Comparison of ENCODE assay signal across 12 mouse cellular contexts in the genomic region with DNA sequence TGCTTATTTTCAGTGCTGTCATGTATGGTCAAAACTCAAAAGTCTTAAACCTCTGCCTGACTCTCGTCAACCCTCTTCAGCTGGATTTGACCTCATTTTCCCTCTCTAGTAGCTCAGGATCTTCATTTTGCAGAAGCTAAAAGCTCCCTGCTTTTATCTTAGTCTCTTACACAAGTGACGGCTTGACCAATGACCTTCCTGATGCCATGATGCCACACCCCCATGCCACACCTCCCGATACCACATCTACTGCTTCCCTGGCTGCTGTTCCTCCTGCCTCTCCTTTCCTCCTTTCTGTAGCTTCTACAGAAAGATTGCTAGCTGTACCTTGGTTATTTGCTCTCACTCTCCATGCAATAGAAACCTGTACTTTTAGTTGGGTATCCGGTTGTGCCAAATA. TPM values are rescaled to one million over a fixed set of nuclear protein-coding genes. Genes with fewer than 3 reads are reported as not detected.
DNase-seq lines count a peak whose midpoint lies in the region; ATAC-seq lines count a peak whose summit lies in the region.
"Had no signal": no experiment of that assay in that cellular context is flagged by ENCODE, and none has a peak within 500 bp of the region (broad histone marks: within the 10 kb centered on the region; RNA-seq: fewer than 3 reads in every experiment).

No protein-coding gene starts in this region.

- DNase-seq in heart, adult 11 months, result no peak
- no peak for DNase-seq in right cerebral cortex, postnatal 14 days
- DNase-seq in layer of hippocampus, postnatal 25 days (ENCODE audit: extremely low spot score in 1 of 2, low spot score in 1 of 2), result no peak
- no peak for DNase-seq in ovary, adult 18-20 months (ENCODE audit: low spot score)
- DNase-seq: thymus, adult 18-20 months had no signal

- ATAC-seq in heart, embryonic 12.5 days (ENCODE audit: insufficient number of reproducible peaks, low FRiP score), result no peak
- ATAC-seq in liver, embryonic 12.5 days, result peak; percentile 77
- peak; percentile 86 for ATAC-seq in megakaryocyte progenitor cell, adult 5-6 weeks (replicated peaks; ENCODE audit: poor library complexity)
- ATAC-seq: forebrain, embryonic 13.5 days; hindbrain, embryonic 16.5 days had no signal

- no peak overlapping the region for H3K4me3 ChIP-seq in heart, embryonic 12.5 days
- no peak overlapping the region for H3K4me3 ChIP-seq in brown adipose tissue, adult 24 weeks (ENCODE audit: insufficient read depth, low read depth, low read length)
- H3K4me3 ChIP-seq in liver, embryonic 12.5 days, result peak overlapping the region; percentile 30
- H3K4me3 ChIP-seq: forebrain, embryonic 13.5 days had no signal

- no peak overlapping the region for H3K9ac ChIP-seq in heart, embryonic 12.5 days
- H3K9ac ChIP-seq in liver, embryonic 12.5 days, result no peak overlapping the region; the same call in 1 of the 2 replicates
- H3K9ac ChIP-seq: forebrain, embryonic 13.5 days had no signal

- 0 out of 2 replicates have a peak overlapping the region, but pooled peaks have one; percentile 31 for H3K4me2 ChIP-seq in heart, embryonic 12.5 days
- H3K4me2 ChIP-seq in liver, embryonic 12.5 days, result peak overlapping the region; percentile 59
- H3K4me2 ChIP-seq: forebrain, embryonic 13.5 days had no signal

- no peaks in the 10 kb centered on the region for H3K9me3 ChIP-seq in heart, embryonic 12.5 days (replicated peaks)
- H3K9me3 ChIP-seq in liver, embryonic 12.5 days (replicated peaks), result no peaks in the 10 kb centered on the region
- H3K9me3 ChIP-seq: forebrain, embryonic 13.5 days had no signal

- 44% methylated on average over 4 of the region's 4 CpGs for WGBS in heart, embryonic 12.5 days
- 22% methylated on average over 4 of the region's 4 CpGs for WGBS in liver, embryonic 12.5 days (ENCODE audit: insufficient replicate concordance)

- peaks cover 4% of the 10 kb centered on the region; the same call in 1 of the 2 replicates for H3K4me1 ChIP-seq in heart, embryonic 12.5 days (replicated peaks)
- H3K4me1 ChIP-seq in brown adipose tissue, adult 24 weeks (ENCODE audit: control insufficient read depth, insufficient read depth, insufficient read length, low read length), result peaks cover 3% of the 10 kb centered on the region; the same call in 1 of the 2 replicates
- H3K4me1 ChIP-seq in liver, embryonic 12.5 days, result peaks cover 43% of the 10 kb centered on the region
- H3K4me1 ChIP-seq: forebrain, embryonic 13.5 days had no signal

- no peak overlapping the region for H3K27ac ChIP-seq in heart, embryonic 12.5 days (ENCODE audit: poor library complexity, severe bottlenecking)
- peak overlapping the region; percentile 15 for H3K27ac ChIP-seq in brown adipose tissue, adult 24 weeks (replicated peaks; ENCODE audit: low read depth, low read length)
- H3K27ac ChIP-seq in liver, embryonic 12.5 days, result peak overlapping the region; percentile 46; the same call in 1 of the 2 replicates
- H3K27ac ChIP-seq: forebrain, embryonic 13.5 days had no signal

- peaks cover 22% of the 10 kb centered on the region for H3K36me3 ChIP-seq in heart, embryonic 12.5 days
- peaks cover 21% of the 10 kb centered on the region for H3K36me3 ChIP-seq in liver, embryonic 12.5 days

- no peaks in the 10 kb centered on the region for H3K27me3 ChIP-seq in heart, embryonic 12.5 days (replicated peaks)
- H3K27me3 ChIP-seq in liver, embryonic 12.5 days (replicated peaks), result no peaks in the 10 kb centered on the region
- H3K27me3 ChIP-seq: forebrain, embryonic 13.5 days had no signal

RNA-seq across cellular contexts. Expression of gene Fam102b, which starts 29.6 kb away (rescaled TPM):
- 7.4 and 8.3 TPM in 2 replicates for polyA plus RNA-seq in heart, embryonic 12.5 days (2016; fragmentation: Nextera tagmentation; extraction: Ambion mirVana)
- 10.2 and 11.2 TPM in 2 replicates for polyA plus RNA-seq in brown adipose tissue, adult 24 weeks (2012; ENCODE audit: insufficient read depth, insufficient read length, missing spikeins)
- polyA plus RNA-seq in liver, embryonic 12.5 days (2016; fragmentation: Nextera tagmentation; extraction: Ambion mirVana), result 4.5 TPM in 2 replicates
- 26.6 and 27.6 TPM in 2 replicates for total RNA-seq in megakaryocyte progenitor cell, adult 5-6 weeks (2015)
- 31.1 and 34.7 TPM in 2 replicates for total RNA-seq in megakaryocyte progenitor cell, adult 5-6 weeks (2017)
- total RNA-seq in layer of hippocampus, postnatal 25 days (2021), result 10 to 100 TPM; 28.7 to 29.2 TPM

RNA-seq across cellular contexts. Expression of gene Gm9857, which starts 57.5 kb away (rescaled TPM):
- polyA plus RNA-seq in heart, embryonic 12.5 days (2016; fragmentation: Nextera tagmentation; extraction: Ambion mirVana), result not detected in 2 replicates
- not detected in 2 replicates for polyA plus RNA-seq in brown adipose tissue, adult 24 weeks (2012; ENCODE audit: insufficient read depth, insufficient read length, missing spikeins)
- polyA plus RNA-seq in liver, embryonic 12.5 days (2016; fragmentation: Nextera tagmentation; extraction: Ambion mirVana), result not detected in 2 replicates
- total RNA-seq in megakaryocyte progenitor cell, adult 5-6 weeks (2015), result not detected in 2 replicates
- total RNA-seq in megakaryocyte progenitor cell, adult 5-6 weeks (2017), result not detected in 2 replicates
- not detected for total RNA-seq in layer of hippocampus, postnatal 25 days (2021)
- total RNA-seq: gastrocnemius, adult 8-10 months had no signal
- polyA plus RNA-seq: forebrain, embryonic 13.5 days; hindbrain, embryonic 16.5 days had no signal

RNA-seq across cellular contexts. Expression of gene Henmt1, which starts 58.1 kb away (rescaled TPM):
- 0.20 TPM in 1 of 2 replicates, not detected in the other for polyA plus RNA-seq in heart, embryonic 12.5 days (2016; fragmentation: Nextera tagmentation; extraction: Ambion mirVana)
- polyA plus RNA-seq in brown adipose tissue, adult 24 weeks (2012; ENCODE audit: insufficient read depth, insufficient read length, missing spikeins), result not detected in 2 replicates
- polyA plus RNA-seq in liver, embryonic 12.5 days (2016; fragmentation: Nextera tagmentation; extraction: Ambion mirVana), result 0.11 and 0.14 TPM in 2 replicates
- 0.56 TPM in 1 of 2 replicates, not detected in the other for total RNA-seq in megakaryocyte progenitor cell, adult 5-6 weeks (2015)
- total RNA-seq in megakaryocyte progenitor cell, adult 5-6 weeks (2017), result 0.64 TPM in 1 of 2 replicates, not detected in the other
- 1 to 10 TPM; 3.6 to 4.1 TPM for total RNA-seq in layer of hippocampus, postnatal 25 days (2021)
- total RNA-seq: gastrocnemius, adult 8-10 months had no signal
